Mouse (Mus musculus) heart, adult 8-10 months (tissue): ENCODE data around the gene Susd1. TPM values are rescaled to one million over a fixed set of nuclear protein-coding genes. Genes with fewer than 3 reads are reported as not detected.
"Not testable (repeated sequence)": the region's sequence is repeated elsewhere in the genome, so short reads cannot be mapped to it uniquely, and the experiment has no call there.

Experiments
- DNase-seq: peaks from one replicate; pipeline ENCODE4 v3.0.0; 2022; ENCODE audit warnings: low spot score
- total RNA-seq, 4 experiments: library from RNA; stranded (reverse); gene quantifications; 2 replicates each; pipeline ENCODE4 v1.2.4; 2022

The Susd1 gene
- total RNA-seq, 4 experiments from 2014 or later, result 0.31 to 2.2 (median 0.83) TPM

DNA sequence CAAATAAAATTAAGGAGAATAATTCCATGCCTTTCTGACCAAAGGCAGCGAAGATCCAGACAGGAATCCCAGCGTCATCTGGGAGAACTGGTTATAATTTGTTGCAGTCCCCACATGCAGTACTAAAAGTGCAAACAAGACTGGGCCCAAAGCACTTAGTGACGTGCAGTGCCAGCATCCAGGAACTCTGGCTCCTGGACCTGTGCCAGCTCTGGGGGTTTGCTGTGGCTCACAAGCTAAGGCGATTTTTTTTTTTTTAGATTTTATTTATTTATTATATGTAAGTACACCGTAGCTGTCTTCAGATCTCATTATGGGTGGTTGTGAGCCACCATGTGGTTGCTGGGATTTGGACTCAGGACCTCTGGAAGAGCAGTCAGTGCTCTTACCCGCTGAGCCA is 152.1 kb downstream of the Susd1 start:
- not testable (repeated sequence) for DNase-seq

DNA sequence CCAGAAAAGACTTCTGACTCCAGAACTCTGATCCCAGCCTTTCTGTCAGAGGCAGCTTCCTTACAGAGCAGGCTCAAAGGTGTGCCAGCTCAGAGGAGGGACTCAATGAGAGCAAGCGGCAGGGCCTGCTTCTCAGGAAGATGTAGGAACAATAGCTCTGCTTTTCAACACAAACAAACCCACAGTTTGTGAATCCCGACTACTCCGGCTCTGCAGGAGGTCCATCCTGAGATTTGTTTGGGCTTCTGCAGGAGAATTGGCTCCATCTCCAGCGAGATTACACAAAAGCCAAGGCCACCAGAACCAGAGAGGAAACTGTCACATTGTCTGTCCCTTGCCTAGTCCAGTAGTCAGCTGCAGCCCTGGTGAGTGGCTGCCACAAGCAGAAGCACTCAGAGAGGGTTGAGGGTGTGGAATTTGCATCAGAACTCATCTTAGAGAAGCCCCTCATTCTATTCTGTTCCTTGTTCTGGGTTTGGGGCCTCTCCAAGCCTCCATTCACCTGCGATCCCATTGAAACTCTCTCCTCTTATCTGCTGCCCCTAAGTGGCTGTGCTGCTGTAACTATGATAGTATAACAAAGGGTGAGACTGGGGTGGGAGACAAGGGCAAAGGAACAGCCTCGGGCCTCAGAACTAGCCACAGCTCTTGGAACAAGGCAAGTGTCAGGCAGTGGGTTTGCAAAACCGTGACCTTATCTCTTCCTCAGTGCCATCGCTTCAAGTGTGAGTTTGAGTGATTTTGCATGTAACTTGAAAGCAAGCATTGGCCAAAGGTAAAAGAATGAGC is 155.5 kb downstream of the Susd1 start:
- no peak for DNase-seq

DNA sequence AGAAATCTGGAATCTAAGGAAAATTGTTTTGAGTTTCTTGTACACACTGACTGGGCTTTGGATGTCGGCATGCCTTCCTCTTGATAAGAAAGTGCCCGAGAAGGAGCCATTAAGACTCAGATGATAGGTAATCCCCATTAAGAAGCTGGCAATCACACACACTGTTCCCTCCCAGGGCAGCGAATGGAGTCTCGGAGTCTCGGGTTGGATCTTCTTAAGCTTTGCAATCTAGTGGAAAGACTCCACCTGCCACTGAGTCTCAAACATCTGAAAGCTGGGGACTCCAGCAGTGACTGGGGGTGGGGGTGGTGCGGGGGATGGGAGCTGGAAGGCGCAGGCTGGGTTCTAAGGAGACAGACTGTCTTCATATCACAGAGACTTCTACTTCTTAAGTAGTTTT is 156.3 kb downstream of the Susd1 start:
- DNase-seq, result no peak

DNA sequence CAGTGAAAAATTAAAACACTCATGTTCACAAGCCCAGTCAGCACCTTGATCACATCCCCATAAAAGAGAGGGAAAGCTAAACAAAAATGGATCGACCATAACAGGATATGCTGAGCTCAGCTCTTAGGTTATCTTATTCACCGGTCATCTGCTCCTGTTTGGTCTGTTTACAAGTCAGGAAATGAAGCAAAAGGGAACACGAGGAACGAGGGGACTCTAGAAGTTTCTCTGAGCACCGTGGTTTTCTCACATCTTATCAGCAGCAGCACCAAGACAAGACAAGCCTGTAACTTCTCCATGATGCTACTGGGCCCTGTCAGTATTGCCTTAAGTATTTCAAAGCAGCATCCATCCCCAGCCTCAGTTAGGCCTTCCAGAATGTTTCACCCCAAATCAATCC is 157.6 kb downstream of the Susd1 start:
- no peak for DNase-seq

DNA sequence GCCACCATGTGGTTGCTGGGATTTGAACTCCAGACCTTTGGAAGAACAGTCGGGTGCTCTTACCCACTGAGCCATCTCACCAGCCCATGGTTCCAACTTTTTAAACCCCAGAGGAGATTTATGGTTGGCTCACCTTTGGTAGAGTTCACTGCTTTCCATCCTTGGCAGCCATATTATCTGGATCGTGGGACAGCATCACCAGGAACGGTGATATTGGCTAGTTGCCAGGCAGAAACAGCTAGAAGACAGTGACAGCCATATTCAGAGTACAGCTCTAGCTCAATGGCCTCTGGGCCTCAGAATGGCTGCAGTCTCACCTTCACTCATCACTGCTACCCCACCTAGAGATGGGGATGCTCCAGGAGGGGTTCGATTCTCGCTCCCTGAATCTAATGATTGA is 159.3 kb downstream of the Susd1 start:
- no peak for DNase-seq

DNA sequence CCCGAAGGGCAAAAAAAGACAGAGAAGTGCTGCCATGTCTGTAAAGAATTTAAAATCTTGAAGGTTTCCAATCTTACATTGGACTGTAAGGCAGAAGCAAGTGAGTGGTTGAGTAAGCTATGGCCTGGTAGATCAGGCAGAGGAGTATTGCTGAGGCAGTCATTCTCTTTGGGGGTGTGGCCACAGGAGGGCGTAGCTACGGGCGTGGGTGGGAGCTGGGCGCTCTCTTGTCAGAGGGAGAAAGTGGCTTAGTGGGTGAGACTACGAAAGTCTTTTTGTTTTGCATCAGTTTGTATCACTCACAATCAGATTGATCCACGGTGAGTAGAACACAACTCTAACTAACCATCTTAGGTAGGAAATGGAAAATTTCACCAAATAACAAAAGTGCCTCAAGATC is 160.0 kb downstream of the Susd1 start:
- no peak for DNase-seq

DNA sequence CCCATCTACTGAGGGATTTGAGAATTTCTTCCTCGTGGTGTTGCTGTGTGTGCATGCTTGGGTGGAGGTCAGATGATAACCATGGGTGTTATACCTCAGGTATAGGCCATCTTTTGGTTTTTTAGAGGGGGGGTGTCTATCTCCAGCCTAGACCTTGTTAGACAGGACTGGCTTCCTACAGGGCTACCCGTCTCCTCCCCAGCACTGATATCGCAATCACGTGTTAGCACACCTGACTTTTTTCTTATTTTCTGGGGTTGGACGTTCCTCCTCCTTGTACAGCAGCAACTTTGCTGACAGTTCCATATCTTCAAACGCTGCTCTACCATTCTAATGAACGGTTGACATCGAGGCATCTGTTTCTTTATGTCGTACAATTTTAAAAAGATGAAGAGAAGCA is 160.5 kb downstream of the Susd1 start:
- DNase-seq, result no peak

DNA sequence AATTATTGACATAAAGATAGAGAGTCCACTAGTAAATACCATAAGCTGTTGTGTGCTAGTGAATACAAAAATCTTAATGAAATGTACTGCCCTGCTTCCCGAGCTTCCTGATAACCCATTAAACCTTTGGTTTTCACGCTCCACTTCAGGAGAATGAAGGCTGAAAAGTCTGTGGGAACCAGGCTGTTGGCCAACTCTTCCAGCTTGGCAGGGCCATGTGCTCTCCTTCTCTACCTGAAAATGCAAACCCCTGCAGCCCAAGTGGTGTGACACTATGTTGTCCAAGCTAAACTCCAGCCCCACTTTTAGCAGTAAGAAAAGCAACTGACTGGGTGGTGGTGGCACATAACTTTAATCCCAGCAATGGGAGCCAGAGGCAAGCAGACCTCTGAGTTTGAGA is 162.5 kb downstream of the Susd1 start:
- DNase-seq, result no peak

DNA sequence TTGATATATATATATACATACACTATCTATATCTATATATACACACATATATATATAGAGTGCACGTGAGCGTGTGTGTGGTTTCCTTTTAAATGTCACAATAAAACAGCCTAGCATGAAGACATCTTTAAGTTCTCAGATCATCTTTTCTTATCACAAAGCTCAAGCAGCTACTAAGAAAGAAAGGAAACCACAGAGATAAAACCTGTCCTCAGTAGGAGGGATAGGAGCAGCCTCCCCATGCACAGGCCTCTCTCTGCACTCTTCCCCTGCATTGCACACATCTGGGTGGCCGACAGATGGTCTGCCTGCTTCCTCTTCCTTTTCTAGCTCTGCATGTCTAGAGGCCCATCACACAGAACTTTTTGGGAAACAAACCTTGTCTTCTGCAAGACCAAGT is 162.9 kb downstream of the Susd1 start:
- DNase-seq, result no peak

DNA sequence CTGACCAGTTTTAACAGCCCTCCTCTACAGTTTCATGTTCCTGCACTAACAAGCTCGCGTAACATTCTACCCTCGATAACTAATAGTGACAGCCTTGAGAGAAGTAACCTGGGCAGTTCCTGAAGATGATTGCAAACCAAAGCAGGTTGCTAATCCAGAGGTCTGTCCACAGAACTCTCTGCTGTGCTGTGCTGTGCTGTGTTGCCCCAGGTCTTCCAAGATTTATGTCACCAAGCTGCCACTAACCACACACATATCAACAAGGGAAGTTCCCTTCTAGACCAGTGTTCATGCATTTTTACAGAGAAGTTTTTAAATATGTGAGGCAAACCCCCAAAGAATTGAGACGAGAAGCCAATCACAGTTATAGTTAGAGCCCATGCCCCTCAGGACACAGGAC is 164.3 kb downstream of the Susd1 start:
- no peak for DNase-seq

DNA sequence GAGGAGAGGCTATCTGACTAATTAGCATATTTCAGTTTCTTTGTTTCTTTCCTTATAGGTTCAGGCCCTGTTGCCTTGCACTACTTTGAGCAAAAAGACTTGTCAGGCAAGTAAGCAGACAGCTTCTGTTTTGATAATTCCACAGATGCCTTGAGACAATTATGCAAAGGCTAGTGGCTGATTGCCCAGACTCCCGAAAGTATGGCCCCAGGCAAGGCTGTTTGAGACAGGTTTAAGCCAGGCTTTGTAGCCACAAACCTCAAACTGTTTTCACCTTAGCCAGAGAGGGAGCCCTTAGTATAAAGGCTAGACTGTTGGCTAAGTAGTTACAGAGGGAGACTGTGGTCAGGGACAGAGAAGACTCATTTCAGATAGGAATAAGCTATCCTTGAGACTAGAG is 165.1 kb downstream of the Susd1 start:
- no peak for DNase-seq

DNA sequence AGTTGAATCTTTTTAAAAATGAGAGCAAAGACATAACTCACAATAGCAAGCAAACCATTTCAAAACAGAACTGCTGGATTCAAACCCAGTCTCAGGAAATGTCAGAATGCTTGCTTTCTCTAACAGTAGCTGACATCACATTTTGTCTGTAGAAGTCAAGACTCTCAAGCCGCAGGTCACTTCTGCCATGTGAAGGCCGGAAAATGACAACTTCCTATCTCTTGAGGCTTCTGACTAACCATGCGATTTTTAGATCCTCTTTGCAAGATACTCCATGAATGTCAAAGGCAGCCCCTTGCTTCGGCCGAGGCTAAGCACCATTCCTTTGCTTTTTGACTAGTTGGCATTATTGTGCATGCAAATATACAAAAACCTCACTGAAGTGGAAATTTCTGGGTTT is 172.8 kb downstream of the Susd1 start:
- no peak for DNase-seq

DNA sequence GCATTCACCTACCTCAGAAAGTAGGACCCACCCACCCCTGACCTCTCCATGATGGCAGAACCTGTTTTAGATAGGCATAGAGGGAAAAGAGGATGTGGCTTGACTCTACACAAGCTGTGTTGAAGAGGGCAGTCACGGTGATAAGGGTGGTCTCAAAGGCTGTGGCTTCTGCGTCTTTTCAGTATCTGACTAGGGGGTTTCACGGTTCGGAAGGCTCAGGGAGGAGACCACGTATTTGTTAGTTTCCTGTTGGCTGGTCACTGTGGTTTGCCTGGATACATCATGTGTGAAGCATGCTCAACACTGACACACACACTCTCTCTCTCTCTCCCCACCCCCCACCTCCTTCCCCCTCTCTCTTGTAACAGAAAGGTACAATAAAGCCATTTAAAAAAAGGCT is 173.3 kb downstream of the Susd1 start:
- no peak for DNase-seq

Other genes with a start within 250 kb of the Susd1 start
- 10 to 100 TPM; 11.7 to 14.2 (median 13.5) TPM for gene Ugcg, start 249.4 kb downstream of the Susd1 start, total RNA-seq
- gene Ptbp3, start 110.7 kb upstream of the Susd1 start, total RNA-seq, result 10 to 100 TPM; 18.3 to 25.8 (median 22.7) TPM
- 100 to 1,000 TPM; 207 to 255 (median 235) TPM for gene Hsdl2, start 142.9 kb upstream of the Susd1 start, total RNA-seq
- 1 to 10 TPM; 6.2 to 7.7 (median 7.2) TPM for gene E130308A19Rik, start 187.6 kb upstream of the Susd1 start, total RNA-seq